Mouse (Mus musculus) liver, postnatal 0 days (tissue): ENCODE results near the gene Nosip. TPM values are rescaled to one million over a fixed set of nuclear protein-coding genes. Genes with fewer than 3 reads are reported as not detected.
A peak's percentile ranks its signal among the peaks of the same experiment; 100 is the strongest.

ENCODE experiments used
- ATAC-seq: fragments of 200-750 bp; cut with Nextera tagmentation; 2 replicates; pipeline ENCODE4 v1.8.0; 2017; ENCODE audit warnings: mild to moderate bottlenecking, moderate library complexity
- DNase-seq: peaks from one replicate; pipeline ENCODE4 v3.0.0-alpha.2; 2016
- H3K27ac ChIP-seq: fragments of 300-500 bp; sonication (generic); 2 replicates; pipeline ENCODE4 v1.5.1; 2014; ENCODE audit warnings: antibody characterized with exemption, moderate library complexity, mild to moderate bottlenecking, low read depth
- H3K27me3 ChIP-seq: fragments of 300-500 bp; sonication (generic); 2 replicates; pipeline ENCODE4 v1.6.1; 2014; ENCODE audit warnings: low read length, control low read depth, mixed read lengths; ENCODE audit not compliant: insufficient read depth
- H3K36me3 ChIP-seq: fragments of 300-500 bp; sonication (generic); replicated peaks from 2 replicates; pipeline ENCODE4 v1.6.1; 2014; ENCODE audit warnings: mild to moderate bottlenecking, control low read depth, low read length, moderate library complexity, mixed read lengths; ENCODE audit not compliant: insufficient read depth
- H3K4me1 ChIP-seq: fragments of 300-500 bp; sonication (generic); 2 replicates; pipeline ENCODE4 v1.6.1; 2014; ENCODE audit warnings: antibody characterized with exemption, mild to moderate bottlenecking, control low read depth; ENCODE audit not compliant: insufficient read depth
- H3K4me2 ChIP-seq: fragments of 300-500 bp; sonication (generic); 2 replicates; pipeline ENCODE4 v1.6.1; 2014; ENCODE audit warnings: low read depth, mild to moderate bottlenecking, low read length, moderate library complexity, mixed read lengths
- H3K4me3 ChIP-seq: fragments of 300-500 bp; sonication (generic); 2 replicates; pipeline ENCODE4 v1.5.1; 2014; ENCODE audit warnings: low read depth, low read length
- H3K9ac ChIP-seq: fragments of 300-500 bp; sonication (generic); replicated peaks from 2 replicates; pipeline ENCODE4 v1.6.1; 2014; ENCODE audit warnings: mild to moderate bottlenecking, moderate library complexity
- H3K9me3 ChIP-seq: fragments of 300-500 bp; sonication (generic); 2 replicates; pipeline ENCODE4 v1.6.1; 2016; ENCODE audit warnings: mild to moderate bottlenecking, control low read depth, low read length, mixed read lengths
- CTCF ChIP-seq: sonication (generic); IDR thresholded peaks from 2 replicates; pipeline ENCODE4 v1.5.1; 2016; ENCODE audit warnings: antibody characterized with exemption, low read depth
- EP300 ChIP-seq: IDR thresholded peaks from 2 replicates; pipeline ENCODE4 v1.6.1; 2016; ENCODE audit warnings: antibody characterized with exemption, low read depth, mild to moderate bottlenecking
- WGBS: fragments of 180-500 bp; shearing (Covaris S2); extraction: QIAGEN DNeasy Blood & Tissue Kit; methylation state at CpG from one replicate; pipeline ENCODE4 v1.1.7; 2014; ENCODE audit not compliant: insufficient replicate concordance; 5-methylcytosine and 5-hydroxymethylcytosine counted together
- polyA plus RNA-seq: library from polyadenylated mRNA; unstranded; fragments of >200 nt; fragmentation: Nextera tagmentation; extraction: Ambion mirVana; gene quantifications from 2 replicates; pipeline ENCODE4 v1.2.1, GENCODE M21; 2015

Gene Nosip
- polyA plus RNA-seq, 1 experiment from 2014 or later: 22.2 TPM

- DNase-seq (peak; percentile 74), ATAC-seq (no peak)
- H3K9ac ChIP-seq: peak overlapping the region; percentile 77; the same call in 1 of the 2 replicates
- H3K4me2 ChIP-seq: peak overlapping the region; percentile 94
- no peaks in the 10 kb centered on the region for H3K9me3 ChIP-seq
- no peak overlapping the region for H3K27ac ChIP-seq
- WGBS: 29% methylated on average over 16 of the region's 16 CpGs
- H3K27me3 ChIP-seq: no peaks in the 10 kb centered on the region
- H3K4me1 ChIP-seq: peaks cover 29% of the 10 kb centered on the region
- peaks cover 34% of the 10 kb centered on the region for H3K36me3 ChIP-seq
- H3K4me3 ChIP-seq: no peak overlapping the region
- TF ChIP-seq EP300 (no peak), CTCF (no peak)
Observed at GRCm38 (mm10) chr7:45050945-45051600, 11.2 kb upstream of the Nosip start.

GRCm38 (mm10) chr7:45051601-45051974 lies 10.6 kb upstream of the Nosip start:
- ATAC-seq: no peak
- Histone ChIP-seq H3K9ac (peak overlapping the region; percentile 77), H3K9me3 (no peaks in the 10 kb centered on the region), H3K36me3 (peaks cover 34% of the 10 kb centered on the region), H3K4me1 (peaks cover 29% of the 10 kb centered on the region), H3K4me3 (peak overlapping the region; percentile 93), H3K4me2 (peak overlapping the region; percentile 94), H3K27me3 (no peaks in the 10 kb centered on the region), H3K27ac (no peak overlapping the region)
- 18% methylated on average over 13 of the region's 13 CpGs for WGBS
- no peak for DNase-seq
- TF ChIP-seq CTCF: no peak

- ATAC-seq: no peak
- peaks cover 29% of the 10 kb centered on the region for H3K4me1 ChIP-seq
Observed at GRCm38 (mm10) chr7:45052181-45052861, 9.9 kb upstream of the Nosip start.

GRCm38 (mm10) chr7:45052862-45053116 lies 9.4 kb upstream of the Nosip start, which contains the start of gene Prr12:
Gene Prr12, minus strand, starts transcription at chr7:45052881.
- ATAC-seq (peak; percentile 18; the same call in 1 of the 2 replicates), DNase-seq (no peak)
- peak within 1 kb of the TSS; percentile 94 for H3K4me2 ChIP-seq
- no peaks in the 10 kb centered on the region for H3K9me3 ChIP-seq
- H3K4me1 ChIP-seq: peaks cover 29% of the 10 kb centered on the region
- TF ChIP-seq EP300: no peak
- TF ChIP-seq CTCF: no peak
- H3K36me3 ChIP-seq: peaks cover 22% of the 10 kb centered on the region
- no CpG with 5 or more reads among the region's 18 CpGs for WGBS
- peak within 1 kb of the TSS; percentile 77 for H3K9ac ChIP-seq
- no peaks in the 10 kb centered on the region for H3K27me3 ChIP-seq
- peak within 1 kb of the TSS; percentile 96 for H3K27ac ChIP-seq
- H3K4me3 ChIP-seq: peak within 1 kb of the TSS; percentile 93

More at GRCm38 (mm10) chr7:45052181-45052861, 9.9 kb upstream of the Nosip start:
- Histone ChIP-seq H3K9ac (peak overlapping the region; percentile 77), H3K4me2 (peak overlapping the region; percentile 94), H3K27me3 (no peaks in the 10 kb centered on the region), H3K4me3 (peak overlapping the region; percentile 93), H3K36me3 (peaks cover 27% of the 10 kb centered on the region), H3K27ac (peak overlapping the region; percentile 96), H3K9me3 (no peaks in the 10 kb centered on the region)
- no peak for DNase-seq
- TF ChIP-seq EP300 (no peak), CTCF (no peak)
- 2% methylated on average over 35 of the region's 38 CpGs for WGBS

- H3K36me3 ChIP-seq: peaks cover 21% of the 10 kb centered on the region
- H3K9me3 ChIP-seq: no peaks in the 10 kb centered on the region
- peak overlapping the region; percentile 77 for H3K9ac ChIP-seq
- ATAC-seq (peak; percentile 54), DNase-seq (peak; percentile 80)
- H3K4me2 ChIP-seq: peak overlapping the region; percentile 94
- no peaks in the 10 kb centered on the region for H3K27me3 ChIP-seq
- no peak for TF ChIP-seq EP300
- TF ChIP-seq CTCF: no peak
- WGBS: 1% methylated on average over 35 of the region's 59 CpGs
- peaks cover 29% of the 10 kb centered on the region for H3K4me1 ChIP-seq
- peak overlapping the region; percentile 96 for H3K27ac ChIP-seq
- peak overlapping the region; percentile 93 for H3K4me3 ChIP-seq
Observed at GRCm38 (mm10) chr7:45053117-45053930, 8.9 kb upstream of the Nosip start.

GRCm38 (mm10) chr7:45053931-45054510 lies 8.2 kb upstream of the Nosip start:
- Histone ChIP-seq H3K4me1 (peaks cover 29% of the 10 kb centered on the region), H3K36me3 (peaks cover 14% of the 10 kb centered on the region), H3K4me3 (peak overlapping the region; percentile 93), H3K27me3 (no peaks in the 10 kb centered on the region), H3K4me2 (peak overlapping the region; percentile 94), H3K9me3 (no peaks in the 10 kb centered on the region), H3K27ac (peak overlapping the region; percentile 96), H3K9ac (peak overlapping the region; percentile 77)
- 0% methylated on average over 32 of the region's 33 CpGs for WGBS
- ATAC-seq (peak; percentile 94), DNase-seq (peak; percentile 92)
- TF ChIP-seq EP300 (peak; percentile 66; the same call in 1 of the 2 replicates), CTCF (no peak)
